Comparison of ENCODE assay signal across 19 mouse cellular contexts in the genomic region with DNA sequence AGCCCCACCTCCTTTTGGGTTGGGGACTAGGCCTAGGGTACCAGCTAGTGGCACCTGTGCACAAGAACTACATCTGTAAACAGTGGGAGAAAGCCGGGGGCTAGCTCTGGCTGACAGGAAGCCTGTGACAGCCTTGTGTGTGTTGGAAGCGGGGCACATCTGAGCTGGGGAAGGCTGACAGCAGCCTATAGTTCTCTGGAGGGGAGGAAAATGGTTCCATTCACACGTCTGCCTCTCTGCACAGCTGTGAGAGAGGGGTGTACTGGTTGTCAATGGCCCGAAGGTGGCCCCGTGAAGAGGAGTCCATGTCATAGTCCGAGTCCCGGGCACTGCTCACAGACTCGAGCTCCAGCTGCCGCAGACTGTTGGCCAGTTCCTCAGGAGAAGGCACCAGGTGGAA. TPM values are rescaled to one million over a fixed set of nuclear protein-coding genes. Genes with fewer than 3 reads are reported as not detected.
DNase-seq lines count a peak whose midpoint lies in the region; ATAC-seq and TF ChIP-seq lines count a peak whose summit lies in the region.
"Had no signal": no experiment of that assay in that cellular context is flagged by ENCODE, and none has a peak within 500 bp of the region (broad histone marks: within the 10 kb centered on the region; RNA-seq: fewer than 3 reads in every experiment).

No protein-coding gene starts in this region.

- peak; percentile 30 to 34 for DNase-seq in cerebellum, adult 18-20 months
- DNase-seq in cerebellum, postnatal 4 days (ENCODE audit: low spot score in 2 of 2), result no peak
- DNase-seq in kidney, adult 2 months, result peak; percentile 3
- DNase-seq in kidney, postnatal 14 days, result no peak
- no peak for DNase-seq in liver, embryonic 13.5 days
- no peak for DNase-seq in liver
- no peak for DNase-seq in midbrain, embryonic 11.5 days (ENCODE audit: low spot score, missing footprints)
- DNase-seq: adrenal gland, adult 2 months; gastrocnemius, postnatal 10 days had no signal

- 73% methylated on average over 9 of the region's 9 CpGs for WGBS in kidney, adult 2 months
- 87% methylated on average over 9 of the region's 9 CpGs for WGBS in liver, embryonic 13.5 days (ENCODE audit: insufficient replicate concordance)
- WGBS in midbrain, embryonic 11.5 days, result 92% methylated on average over 9 of the region's 9 CpGs

- no peak overlapping the region for H3K9ac ChIP-seq in liver, embryonic 13.5 days
- H3K9ac ChIP-seq in midbrain, embryonic 11.5 days (ENCODE audit: low read length), result no peak overlapping the region
- H3K9ac ChIP-seq: embryonic facial prominence, embryonic 13.5 days; forebrain, embryonic 12.5 days; heart, embryonic 15.5 days had no signal

- H3K4me1 ChIP-seq in kidney, adult 2 months (ENCODE audit: control insufficient read depth, insufficient read depth, low read length), result no peaks in the 10 kb centered on the region
- peaks cover 27% of the 10 kb centered on the region for H3K4me1 ChIP-seq in liver, embryonic 13.5 days (replicated peaks)
- no peaks in the 10 kb centered on the region for H3K4me1 ChIP-seq in midbrain, embryonic 11.5 days (ENCODE audit: control insufficient read depth, insufficient read depth, low read length)
- H3K4me1 ChIP-seq: forebrain, embryonic 12.5 days had no signal

- peaks cover 1% of the 10 kb centered on the region; the same call in 1 of the 2 replicates for H3K36me3 ChIP-seq in kidney, adult 2 months (ENCODE audit: control insufficient read depth, insufficient read depth, low read length)
- H3K36me3 ChIP-seq in liver, embryonic 13.5 days, result peaks cover 91% of the 10 kb centered on the region
- peaks cover 65% of the 10 kb centered on the region for H3K36me3 ChIP-seq in myocyte (ENCODE audit: control insufficient read depth, insufficient read depth)
- peaks cover 31% of the 10 kb centered on the region for H3K36me3 ChIP-seq in midbrain, embryonic 11.5 days (ENCODE audit: control insufficient read depth, insufficient read depth, low read length)

- H3K4me2 ChIP-seq in liver, embryonic 13.5 days, result no peak overlapping the region
- no peak overlapping the region for H3K4me2 ChIP-seq in myocyte (ENCODE audit: low read depth)
- no peak overlapping the region for H3K4me2 ChIP-seq in midbrain, embryonic 11.5 days
- H3K4me2 ChIP-seq: embryonic facial prominence, embryonic 13.5 days; forebrain, embryonic 12.5 days; heart, embryonic 11.5 days; heart, embryonic 15.5 days had no signal

- ATAC-seq in liver, embryonic 13.5 days (ENCODE audit: low read depth), result 0 out of 2 replicates have a peak, but pooled peaks have one; percentile 4
- ATAC-seq in midbrain, embryonic 11.5 days (ENCODE audit: low FRiP score), result no peak
- ATAC-seq: forebrain, embryonic 16.5 days; hindbrain, embryonic 16.5 days; inflammation-experienced regulatory T-cells, adult 6 months had no signal

- no peaks in the 10 kb centered on the region for H3K27me3 ChIP-seq in kidney, adult 2 months (replicated peaks; ENCODE audit: control insufficient read depth, insufficient read depth, low read length)
- no peaks in the 10 kb centered on the region for H3K27me3 ChIP-seq in liver, embryonic 13.5 days
- no peaks in the 10 kb centered on the region for H3K27me3 ChIP-seq in myocyte (ENCODE audit: control insufficient read depth, insufficient read depth, insufficient read length)
- H3K27me3 ChIP-seq in midbrain, embryonic 11.5 days (ENCODE audit: control insufficient read depth, insufficient read depth, low read length), result no peaks in the 10 kb centered on the region
- H3K27me3 ChIP-seq: embryonic facial prominence, embryonic 13.5 days; forebrain, embryonic 12.5 days; heart, embryonic 15.5 days had no signal

- no peak overlapping the region for H3ac ChIP-seq in myocyte (ENCODE audit: control insufficient read depth, insufficient read length)

- H3K79me2 ChIP-seq in myocyte (ENCODE audit: control insufficient read depth, insufficient read depth), result peaks cover 21% of the 10 kb centered on the region

- no peak overlapping the region for H3K4me3 ChIP-seq in kidney, adult 2 months (ENCODE audit: insufficient read depth, low read depth, low read length)
- no peak overlapping the region for H3K4me3 ChIP-seq in liver, embryonic 13.5 days (replicated peaks)
- H3K4me3 ChIP-seq in myocyte, result no peak overlapping the region
- no peak overlapping the region for H3K4me3 ChIP-seq in midbrain, embryonic 11.5 days (ENCODE audit: low read depth, low read length)
- H3K4me3 ChIP-seq: embryonic facial prominence, embryonic 13.5 days; forebrain, embryonic 12.5 days; heart, adult 2 months; heart, embryonic 15.5 days; hindbrain, embryonic 10.5 days had no signal

- TF ChIP-seq CTCF in kidney, adult 2 months (conservative IDR thresholded peaks at IDR 0.05; ENCODE audit: insufficient read depth, insufficient read length, low read depth, low read length), result no peak

- no peak overlapping the region for H3K27ac ChIP-seq in kidney, adult 2 months (ENCODE audit: insufficient read depth, low read depth, low read length)
- no peak overlapping the region for H3K27ac ChIP-seq in liver, embryonic 13.5 days
- no peak overlapping the region for H3K27ac ChIP-seq in midbrain, embryonic 11.5 days (ENCODE audit: low read depth, low read length)
- H3K27ac ChIP-seq: embryonic facial prominence, embryonic 13.5 days; forebrain, embryonic 12.5 days; heart, adult 2 months; heart, embryonic 15.5 days; hindbrain, embryonic 10.5 days had no signal

- TF ChIP-seq POLR2A in kidney, adult 2 months (IDR thresholded peaks at IDR 0.05; ENCODE audit: low read depth, low read length), result no peak
- TF ChIP-seq POLR2A in myocyte (IDR thresholded peaks at IDR 0.05; ENCODE audit: insufficient read length, low read depth), result peak; percentile 30

- no peaks in the 10 kb centered on the region for H3K9me3 ChIP-seq in liver, embryonic 13.5 days (replicated peaks)
- H3K9me3 ChIP-seq in midbrain, embryonic 11.5 days (ENCODE audit: control insufficient read depth, low read length), result no peaks in the 10 kb centered on the region
- H3K9me3 ChIP-seq: embryonic facial prominence, embryonic 13.5 days; forebrain, embryonic 12.5 days; heart, embryonic 15.5 days; hindbrain, embryonic 10.5 days had no signal

TF ChIP-seq in myocyte, 11 proteins besides CTCF, POLR2A, EP300 and RAD21:
- TF ChIP-seq USF1 (IDR thresholded peaks at IDR 0.05; ENCODE audit: low read depth), result no peak
- peak; percentile 44 for TF ChIP-seq POLR2AphosphoS2 (IDR thresholded peaks at IDR 0.05; ENCODE audit: insufficient read length, low read depth)

RNA-seq across cellular contexts. Expression of a gene that starts 19.9 kb away (rescaled TPM):
- polyA plus RNA-seq in kidney, adult 2 months (2012; rRNA removed), result 19.7 and 20.8 TPM in 2 replicates
- 6.1 TPM in 2 replicates for polyA plus RNA-seq in liver, embryonic 13.5 days (2015; fragmentation: Nextera tagmentation; extraction: Ambion mirVana)
- 37.4 TPM for polyA plus RNA-seq in myocyte (2012; fragmentation: generic; extraction: Trizol)
- polyA plus RNA-seq in midbrain, embryonic 11.5 days (2014; fragmentation: Nextera tagmentation; extraction: Ambion mirVana), result 5.8 and 9.4 TPM in 2 replicates

RNA-seq across cellular contexts. Expression of a gene that starts 31.2 kb away (rescaled TPM):
- 19.1 and 23.4 TPM in 2 replicates for polyA plus RNA-seq in kidney, adult 2 months (2012; rRNA removed)
- polyA plus RNA-seq in liver, embryonic 13.5 days (2015; fragmentation: Nextera tagmentation; extraction: Ambion mirVana), result 3.7 and 4.0 TPM in 2 replicates
- 9.8 TPM for polyA plus RNA-seq in myocyte (2012; fragmentation: generic; extraction: Trizol)
- polyA plus RNA-seq in midbrain, embryonic 11.5 days (2014; fragmentation: Nextera tagmentation; extraction: Ambion mirVana), result 25.9 and 27.9 TPM in 2 replicates

Comparison
In these comparisons a context has a peak if more than half of its experiments do, and no peak if none do; other contexts are left out.
1. DNase-seq: peak in cerebellum, adult 18-20 months (2 of 2) and kidney, adult 2 months (single experiment); none in cerebellum, postnatal 4 days (0 of 2), kidney, postnatal 14 days (single experiment), liver, embryonic 13.5 days (single experiment), liver (single experiment) and midbrain, embryonic 11.5 days (single experiment).